Mouse (Mus musculus) megakaryocyte progenitor cell, adult 5-6 weeks (primary cell): ENCODE measurements around the gene BC025446. TPM values are rescaled to one million over a fixed set of nuclear protein-coding genes. Genes with fewer than 3 reads are reported as not detected.
"Not testable (repeated sequence)": the region's sequence is repeated elsewhere in the genome, so short reads cannot be mapped to it uniquely, and the experiment has no call there.

Experiments
- ATAC-seq: replicated peaks from 2 replicates; pipeline ENCODE4 v1.8.0; 2016; ENCODE audit warnings: mild to moderate bottlenecking, moderate TSS enrichment, inconsistent platforms; ENCODE audit not compliant: poor library complexity
- total RNA-seq, 2 experiments: library from RNA; stranded (forward) in 1 of 2; stranded (reverse) in 1 of 2; fragments of 157-497, 149-512 nt in 1 of 2; fragments of 200-1000 nt in 1 of 2; gene quantifications; 2 replicates each; pipeline versions ENCODE4 v1.2.3 to v1.2.4; 2015 to 2017

BC025446 gene
- total RNA-seq (2015) (not detected in 2 replicates), total RNA-seq (2017) (not detected in 2 replicates)

GRCm38 (mm10) chr15:75215778-75216691 lies at the start of gene BC025446:
Gene BC025446 (plus strand): TSS chr15:75216376.
- no peak for ATAC-seq

- peak; percentile 66 for ATAC-seq
These were observed 40.7 kb upstream of the BC025446 start for GRCm38 (mm10) chr15:75175506-75175905.

GRCm38 (mm10) chr15:75186291-75186690 lies 29.9 kb upstream of the BC025446 start:
- no peak for ATAC-seq

GRCm38 (mm10) chr15:75189116-75189515 lies 27.1 kb upstream of the BC025446 start:
- ATAC-seq, result peak; percentile 57

- not testable (repeated sequence) for ATAC-seq
These were observed 25.6 kb upstream of the BC025446 start for GRCm38 (mm10) chr15:75190560-75190959.

GRCm38 (mm10) chr15:75216831-75217230 lies 655 bp downstream of the BC025446 start:
- ATAC-seq, result no peak

- no peak for ATAC-seq
These were observed 5.8 kb downstream of the BC025446 start for GRCm38 (mm10) chr15:75221942-75222341.

GRCm38 (mm10) chr15:75237736-75238288 lies 21.6 kb downstream of the BC025446 start:
- no peak for ATAC-seq

- ATAC-seq, result no peak
These were observed 24.4 kb downstream of the BC025446 start for GRCm38 (mm10) chr15:75240558-75240957.

GRCm38 (mm10) chr15:75242756-75243640 lies 26.8 kb downstream of the BC025446 start:
- no peak for ATAC-seq

GRCm38 (mm10) chr15:75254671-75255070 lies 38.5 kb downstream of the BC025446 start:
- no peak for ATAC-seq

- ATAC-seq, result no peak
These were observed 49.7 kb downstream of the BC025446 start for GRCm38 (mm10) chr15:75265863-75266262.

GRCm38 (mm10) chr15:75266626-75267025 lies 50.5 kb downstream of the BC025446 start:
- no peak for ATAC-seq

GRCm38 (mm10) chr15:75268121-75268520 lies 51.9 kb downstream of the BC025446 start, which contains the start of gene Ly6f:
Gene Ly6f (plus strand): TSS chr15:75268421.
- no peak for ATAC-seq

GRCm38 (mm10) chr15:75268916-75269829 lies 53.0 kb downstream of the BC025446 start:
- ATAC-seq, result no peak

- ATAC-seq, result no peak
These were observed 54.0 kb downstream of the BC025446 start for GRCm38 (mm10) chr15:75270169-75270568.

- ATAC-seq, result no peak
These were observed 54.7 kb downstream of the BC025446 start for GRCm38 (mm10) chr15:75270691-75271362.

GRCm38 (mm10) chr15:75271426-75271825 lies 55.2 kb downstream of the BC025446 start:
- no peak for ATAC-seq

GRCm38 (mm10) chr15:75271891-75272290 lies 55.7 kb downstream of the BC025446 start:
- no peak for ATAC-seq
